Mouse (Mus musculus): ENCODE measurements at regions not wholly inside any gene's neighbourhood (a gene's known extent, or its start where the extent isn't known, plus 50 kb on each side); places are given as distances from the start of the nearest gene placed in this dataset.

DNA sequence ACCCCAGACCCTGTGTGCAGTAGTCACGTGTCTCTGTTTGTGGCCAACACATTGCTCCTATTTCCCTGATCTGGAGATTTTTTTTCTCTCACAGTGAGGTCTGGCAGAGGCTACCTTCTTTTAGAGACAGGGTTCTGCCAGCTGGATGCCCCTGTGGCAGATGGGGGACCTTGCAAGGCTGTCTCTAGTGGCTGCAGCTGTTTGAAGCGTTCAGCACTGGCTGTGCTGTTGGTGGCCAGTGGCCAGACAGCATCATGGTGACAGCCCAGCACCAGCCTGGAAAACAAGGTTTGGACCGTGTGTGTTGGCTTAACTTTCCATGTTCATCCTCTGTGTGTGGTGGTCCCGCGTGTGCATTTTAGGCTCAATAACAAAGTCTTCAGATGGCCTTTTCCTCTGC lies 147.8 kb upstream of the Lrfn2 start:
- TF ChIP-seq CTCF (IDR thresholded peaks at IDR 0.05; ENCODE audit: insufficient read depth, low read depth, low read length): no peak
- no peak for TF ChIP-seq POLR2A (IDR thresholded peaks at IDR 0.05; ENCODE audit: insufficient read depth, low read depth, low read length)
